Mouse (Mus musculus) spleen, adult 2 months (tissue): ENCODE data around the gene Depp1.

Experiments used
- CTCF ChIP-seq: fragments of 200-500 bp; IDR thresholded peaks from 2 replicates; pipeline ENCODE4 v1.5.1; 2011; ENCODE audit warnings: mild to moderate bottlenecking, inconsistent platforms; ENCODE audit not compliant: insufficient read depth, insufficient read length, insufficient replicate concordance; ENCODE audit errors: extremely low read depth
- POLR2A ChIP-seq: fragments of 200-500 bp; IDR thresholded peaks from 2 replicates; pipeline ENCODE4 v1.6.1; 2011; ENCODE audit warnings: low read depth, low read length, inconsistent platforms

DNA sequence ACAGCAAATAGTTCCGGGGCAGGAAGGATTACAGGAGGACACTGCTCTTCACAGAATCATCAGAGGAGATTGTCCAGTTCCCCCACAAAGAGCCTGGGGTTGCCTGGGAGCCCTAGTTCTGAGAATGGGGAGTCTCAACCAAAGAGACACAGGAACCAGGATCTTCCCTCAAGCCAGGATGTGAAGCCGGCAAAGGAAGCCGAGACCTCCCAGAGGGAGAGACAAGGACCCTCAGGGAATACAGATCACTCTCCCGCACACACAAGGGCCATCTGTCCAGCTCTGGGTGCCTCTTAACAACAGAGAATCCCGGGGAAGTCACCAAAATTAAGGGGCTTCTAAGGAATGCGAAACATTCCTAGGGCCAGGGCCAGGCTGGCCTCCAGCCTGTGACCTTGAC lies 26.9 kb downstream of the Depp1 start:
- TF ChIP-seq CTCF (no peak), POLR2A (no peak)
